Mouse (Mus musculus) lung, postnatal 0 days (tissue): ENCODE measurements around the gene Socs7. TPM values are rescaled to one million over a fixed set of nuclear protein-coding genes. Genes with fewer than 3 reads are reported as not detected.
A peak's percentile ranks its signal among the peaks of the same experiment; 100 is the strongest.

ENCODE experiments used
- ATAC-seq: fragments of 200-750 bp; cut with Nextera tagmentation; 2 replicates; pipeline ENCODE4 v1.8.0; 2017; ENCODE audit warnings: moderate library complexity
- DNase-seq: peaks from one replicate; pipeline ENCODE4 v3.0.0-alpha.2; 2016; ENCODE audit warnings: low spot score
- H3K27ac ChIP-seq: fragments of 300-500 bp; sonication (generic); 2 replicates; pipeline ENCODE4 v1.5.1; 2014; ENCODE audit warnings: antibody characterized with exemption, mild to moderate bottlenecking, low read length, mixed read lengths
- H3K27me3 ChIP-seq: fragments of 300-500 bp; sonication (generic); replicated peaks from 2 replicates; pipeline ENCODE4 v1.6.1; 2014; ENCODE audit warnings: low read length, mixed read lengths; ENCODE audit not compliant: insufficient read depth
- H3K36me3 ChIP-seq: fragments of 300-500 bp; sonication (generic); 2 replicates; pipeline ENCODE4 v1.6.1; 2014; ENCODE audit warnings: low read length, mixed read lengths; ENCODE audit not compliant: insufficient read depth
- H3K4me1 ChIP-seq: fragments of 300-500 bp; sonication (generic); 2 replicates; pipeline ENCODE4 v1.6.1; 2014; ENCODE audit warnings: antibody characterized with exemption, low read depth, low read length, mixed read lengths; ENCODE audit not compliant: insufficient read depth
- H3K4me2 ChIP-seq: fragments of 300-500 bp; sonication (generic); replicated peaks from 2 replicates; pipeline ENCODE4 v1.6.1; 2014; ENCODE audit warnings: low read depth, mild to moderate bottlenecking, low read length, moderate library complexity, mixed read lengths
- H3K4me3 ChIP-seq: fragments of 300-500 bp; sonication (generic); 2 replicates; pipeline ENCODE4 v1.5.1; 2014; ENCODE audit warnings: low read depth, low read length
- H3K9ac ChIP-seq: fragments of 300-500 bp; sonication (generic); replicated peaks from 2 replicates; pipeline ENCODE4 v1.6.1; 2014; ENCODE audit warnings: low read depth, mild to moderate bottlenecking
- H3K9me3 ChIP-seq: fragments of 300-500 bp; sonication (generic); 2 replicates; pipeline ENCODE4 v1.6.1; 2016; ENCODE audit warnings: low read length, mixed read lengths
- CTCF ChIP-seq: IDR thresholded peaks from 2 replicates; pipeline ENCODE4 v1.5.1; 2016; ENCODE audit warnings: antibody characterized with exemption, mild to moderate bottlenecking
- EP300 ChIP-seq: IDR thresholded peaks from 2 replicates; pipeline ENCODE4 v1.6.1; 2016; ENCODE audit warnings: antibody characterized with exemption, mild to moderate bottlenecking, control low read depth
- WGBS: fragments of 180-500 bp; shearing (Covaris S2); extraction: QIAGEN DNeasy Blood & Tissue Kit; methylation state at CpG from one replicate; pipeline ENCODE4 v1.1.7; 2014; 5-methylcytosine and 5-hydroxymethylcytosine counted together
- polyA plus RNA-seq: library from polyadenylated mRNA; unstranded; fragments of >200 nt; fragmentation: Nextera tagmentation; extraction: Ambion mirVana; gene quantifications from 2 replicates; pipeline ENCODE4 v1.2.1, GENCODE M21; 2015

Gene Socs7
- polyA plus RNA-seq, 1 experiment from 2014 or later = 2.4 TPM

DNA sequence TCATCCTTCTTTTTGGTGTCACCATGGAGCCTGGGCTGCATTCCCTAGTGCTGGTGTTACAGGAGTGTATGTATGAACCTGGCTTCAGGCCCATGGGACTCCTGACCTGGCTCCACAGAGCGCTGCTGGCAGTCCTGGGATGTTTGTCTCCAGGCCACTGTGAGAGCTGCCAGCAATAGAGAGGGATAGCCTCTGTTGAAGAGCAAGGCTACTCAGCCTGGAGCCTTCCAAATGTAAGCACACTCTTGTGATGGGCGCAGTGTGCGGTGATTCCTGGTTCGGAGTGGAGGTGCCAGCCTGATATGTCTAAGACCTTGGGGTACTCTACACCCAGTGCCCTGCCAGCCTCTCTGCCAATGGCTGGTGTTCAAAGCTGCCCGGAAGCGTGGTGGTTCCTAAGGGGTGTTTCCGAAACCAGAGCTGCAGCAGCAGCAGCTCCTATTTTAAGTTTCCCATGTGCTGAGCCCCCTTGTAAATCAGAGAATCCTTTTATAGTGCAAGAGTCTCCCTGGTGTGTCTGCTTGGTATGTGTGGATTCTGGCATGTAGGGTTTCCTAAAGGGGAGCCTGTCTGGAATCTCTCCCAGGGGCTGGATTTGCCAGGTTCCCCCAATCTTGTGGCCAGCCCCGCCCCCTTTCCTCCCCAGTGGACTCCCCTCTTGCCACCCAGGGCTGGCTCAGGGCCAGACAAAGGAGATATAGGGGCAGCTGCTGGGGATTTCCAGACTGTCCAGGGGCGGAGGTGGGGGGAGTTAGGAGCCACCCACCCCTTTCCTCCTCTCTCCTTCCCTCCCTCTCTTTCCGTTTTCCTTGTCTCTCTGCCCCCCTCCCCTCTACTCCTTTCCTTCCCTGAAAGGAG lies 44.0 kb downstream of the Socs7 start:
- Histone ChIP-seq H3K27ac (no peak overlapping the region), H3K4me3 (no peak overlapping the region), H3K9me3 (no peaks in the 10 kb centered on the region), H3K36me3 (no peaks in the 10 kb centered on the region), H3K4me2 (no peak overlapping the region), H3K4me1 (peaks cover 12% of the 10 kb centered on the region; the same call in 1 of the 2 replicates), H3K27me3 (no peaks in the 10 kb centered on the region), H3K9ac (no peak overlapping the region)
- no peak for ATAC-seq
- no peak for DNase-seq
- TF ChIP-seq CTCF (no peak), EP300 (no peak)
- WGBS = 58% methylated on average over 10 of the region's 10 CpGs

DNA sequence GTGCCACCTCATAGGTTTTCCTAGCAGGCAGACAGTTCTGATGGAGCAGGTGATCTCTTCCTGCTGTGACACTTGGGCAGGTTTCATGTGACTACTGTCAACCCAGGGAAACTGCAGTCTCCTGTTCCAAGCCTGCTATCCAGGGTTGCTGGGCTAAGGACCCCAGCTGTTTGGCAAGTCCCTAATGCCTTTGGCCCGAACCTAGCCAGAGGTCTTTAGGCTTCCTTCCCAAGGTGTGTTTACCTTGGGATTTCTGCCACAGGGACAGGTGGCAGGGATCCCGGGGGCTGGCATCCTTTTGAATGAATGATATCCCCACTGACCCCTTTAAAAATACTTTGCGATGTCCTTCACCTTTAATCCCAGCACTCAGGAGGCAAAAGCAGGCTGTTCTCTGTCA lies 45.1 kb downstream of the Socs7 start:
- peaks cover 12% of the 10 kb centered on the region; the same call in 1 of the 2 replicates for H3K4me1 ChIP-seq
- ATAC-seq (no peak), DNase-seq (no peak)
- TF ChIP-seq CTCF = no peak
- H3K36me3 ChIP-seq = no peaks in the 10 kb centered on the region
- H3K4me2 ChIP-seq = no peak overlapping the region
- H3K27me3 ChIP-seq = no peaks in the 10 kb centered on the region
- H3K4me3 ChIP-seq = no peak overlapping the region
- no peaks in the 10 kb centered on the region for H3K9me3 ChIP-seq
- no peak overlapping the region for H3K9ac ChIP-seq
- 77% methylated on average over 3 of the region's 3 CpGs for WGBS
- H3K27ac ChIP-seq = no peak overlapping the region

DNA sequence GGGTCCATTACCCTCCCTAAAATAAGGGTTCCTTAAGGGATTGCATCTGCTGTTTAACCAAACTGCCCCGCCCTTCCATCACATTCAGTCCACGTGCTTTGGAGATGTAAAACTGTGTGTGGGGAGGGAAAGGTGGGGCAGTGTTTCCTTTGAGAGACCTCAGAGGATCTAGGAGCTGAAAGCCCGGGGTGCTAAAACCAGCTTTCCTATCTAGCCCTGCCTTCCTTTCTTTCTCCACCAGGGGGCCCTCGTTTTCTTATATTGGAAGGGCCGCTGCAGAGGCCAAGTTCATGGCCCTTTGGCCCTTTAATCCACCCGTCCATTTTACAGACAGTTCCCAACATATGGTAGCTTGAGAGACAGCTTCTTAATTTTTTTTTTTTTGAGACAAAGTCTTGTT lies 45.8 kb downstream of the Socs7 start:
- no peak for TF ChIP-seq EP300
- TF ChIP-seq CTCF = peak; percentile 80
- Histone ChIP-seq H3K4me2 (no peak overlapping the region), H3K4me3 (no peak overlapping the region), H3K9me3 (no peaks in the 10 kb centered on the region), H3K27ac (no peak overlapping the region), H3K4me1 (peaks cover 12% of the 10 kb centered on the region; the same call in 1 of the 2 replicates), H3K36me3 (no peaks in the 10 kb centered on the region), H3K9ac (no peak overlapping the region), H3K27me3 (no peaks in the 10 kb centered on the region)
- WGBS = 3% methylated on average over 6 of the region's 6 CpGs
- ATAC-seq (no peak), DNase-seq (peak; percentile 88)

DNA sequence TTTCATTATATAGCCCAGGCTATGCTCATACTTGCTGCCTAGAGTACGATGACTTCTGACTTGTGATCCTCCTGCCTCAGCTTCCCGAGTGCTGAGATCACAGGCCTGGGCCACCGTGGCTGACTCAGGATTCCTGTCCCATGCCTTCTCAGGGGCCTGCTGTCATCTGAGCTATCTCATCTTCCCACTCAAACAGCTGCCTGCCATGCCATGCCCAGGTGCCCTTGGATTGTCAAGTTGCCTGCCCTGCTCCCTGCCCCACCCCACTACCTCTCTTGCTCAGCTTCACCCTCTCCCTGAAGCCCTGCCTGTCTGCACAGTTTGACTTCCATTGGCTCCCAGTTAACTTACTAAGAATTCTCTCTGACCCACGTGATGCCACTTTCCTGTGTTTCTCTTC lies 48.6 kb downstream of the Socs7 start:
- WGBS = 77% methylated on average over 4 of the region's 4 CpGs
- H3K4me1 ChIP-seq = peaks cover 2% of the 10 kb centered on the region; the same call in 1 of the 2 replicates
- DNase-seq (no peak), ATAC-seq (no peak)
- H3K27ac ChIP-seq = no peak overlapping the region
- H3K9me3 ChIP-seq = no peaks in the 10 kb centered on the region
- no peak overlapping the region for H3K4me2 ChIP-seq
- no peak overlapping the region for H3K9ac ChIP-seq
- no peak overlapping the region for H3K4me3 ChIP-seq
- TF ChIP-seq EP300 (no peak), CTCF (no peak)
- no peaks in the 10 kb centered on the region for H3K36me3 ChIP-seq
- no peaks in the 10 kb centered on the region for H3K27me3 ChIP-seq

DNA sequence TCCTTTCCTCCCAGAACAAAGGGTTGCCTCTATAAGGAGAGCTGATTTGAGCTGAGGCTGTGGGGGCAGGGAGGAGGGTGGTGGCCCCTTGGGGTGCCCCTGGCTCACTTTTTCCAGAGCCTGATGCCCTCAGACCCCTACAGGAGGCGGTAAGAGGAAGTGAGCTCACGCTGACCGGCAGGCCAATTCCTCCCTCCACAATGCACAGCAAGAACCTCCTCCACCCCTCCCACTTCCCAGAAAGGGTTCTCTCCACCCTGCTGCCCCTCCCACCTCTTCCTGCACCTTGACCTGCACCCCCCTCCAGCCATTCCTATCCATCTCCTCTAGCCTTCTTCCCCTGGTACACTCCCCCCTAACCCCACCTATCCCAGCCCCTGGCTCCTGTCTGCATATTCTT lies 49.8 kb downstream of the Socs7 start:
- H3K9ac ChIP-seq = no peak overlapping the region
- peak; percentile 83 for DNase-seq
- no peaks in the 10 kb centered on the region for H3K9me3 ChIP-seq
- WGBS = 25% methylated on average over 3 of the region's 3 CpGs
- H3K4me3 ChIP-seq = no peak overlapping the region
- H3K4me2 ChIP-seq = no peak overlapping the region
- TF ChIP-seq CTCF (peak; percentile 20; the same call in 1 of the 2 replicates), EP300 (peak; percentile 33; the same call in 1 of the 2 replicates)
- peaks cover 7% of the 10 kb centered on the region; the same call in 1 of the 2 replicates for H3K4me1 ChIP-seq
- peak; percentile 47 for ATAC-seq
- H3K36me3 ChIP-seq = no peaks in the 10 kb centered on the region
- peak overlapping the region; percentile 60 for H3K27ac ChIP-seq
- no peaks in the 10 kb centered on the region for H3K27me3 ChIP-seq

DNA sequence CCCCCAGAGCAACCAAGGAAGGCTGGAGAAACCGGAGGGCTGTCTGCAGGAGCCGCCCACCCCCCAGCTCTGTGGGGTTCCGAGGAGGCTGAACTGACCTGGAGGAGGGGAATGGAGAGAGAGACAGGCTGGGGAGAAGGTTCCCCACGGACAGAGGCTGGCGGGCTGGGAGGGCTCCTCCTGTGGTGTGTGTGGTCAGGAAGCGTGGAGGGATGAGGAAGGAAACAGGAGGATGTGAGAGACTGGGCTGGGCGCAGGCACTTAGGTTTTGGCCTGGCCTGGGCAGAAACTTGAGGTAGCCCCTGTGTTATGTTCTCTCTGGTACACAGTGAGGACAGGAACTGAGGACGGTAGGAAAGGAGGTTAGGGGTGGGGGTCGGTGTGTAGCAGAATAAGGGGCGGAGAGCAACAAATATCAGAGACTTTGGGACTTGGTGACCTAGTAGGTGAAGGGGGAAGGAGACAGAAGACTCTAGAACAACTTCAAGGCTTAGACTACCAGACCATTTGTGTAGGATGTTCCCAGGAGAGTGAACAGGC lies 50.5 kb downstream of the Socs7 start:
- Histone ChIP-seq H3K9ac (no peak overlapping the region), H3K4me3 (no peak overlapping the region), H3K27ac (peak overlapping the region; percentile 60), H3K4me1 (peaks cover 7% of the 10 kb centered on the region; the same call in 1 of the 2 replicates), H3K36me3 (no peaks in the 10 kb centered on the region), H3K27me3 (no peaks in the 10 kb centered on the region), H3K9me3 (no peaks in the 10 kb centered on the region), H3K4me2 (no peak overlapping the region)
- no peak for DNase-seq
- TF ChIP-seq EP300 (no peak), CTCF (no peak)
- no peak for ATAC-seq
- 44% methylated on average over 10 of the region's 10 CpGs for WGBS
